Mouse (Mus musculus) liver, embryonic 15.5 days (tissue): ENCODE results near the gene Clta. TPM values are rescaled to one million over a fixed set of nuclear protein-coding genes. Genes with fewer than 3 reads are reported as not detected.

Source experiments
- ATAC-seq: fragments of 200-750 bp; cut with Nextera tagmentation; 2 replicates; pipeline ENCODE4 v1.8.0; 2017; ENCODE audit warnings: moderate number of reproducible peaks, mild to moderate bottlenecking, moderate library complexity; ENCODE audit not compliant: insufficient read depth
- H3K27ac ChIP-seq: fragments of 300-500 bp; sonication (generic); replicated peaks from 2 replicates; pipeline ENCODE4 v1.5.1; 2015; ENCODE audit warnings: mild to moderate bottlenecking, inconsistent platforms
- H3K27me3 ChIP-seq: fragments of 300-500 bp; sonication (generic); 2 replicates; pipeline ENCODE4 v1.6.1; 2015; ENCODE audit warnings: mild to moderate bottlenecking, inconsistent platforms
- H3K36me3 ChIP-seq: fragments of 300-500 bp; sonication (generic); replicated peaks from 2 replicates; pipeline ENCODE4 v1.6.1; 2015; ENCODE audit warnings: moderate library complexity, mild to moderate bottlenecking, inconsistent platforms
- H3K4me1 ChIP-seq: fragments of 300-500 bp; sonication (generic); replicated peaks from 2 replicates; pipeline ENCODE4 v1.6.1; 2015; ENCODE audit warnings: inconsistent platforms
- H3K4me2 ChIP-seq: fragments of 300-500 bp; sonication (generic); 2 replicates; pipeline ENCODE4 v1.6.1; 2015; ENCODE audit warnings: moderate library complexity, mild to moderate bottlenecking, inconsistent platforms
- H3K4me3 ChIP-seq: fragments of 300-500 bp; sonication (generic); replicated peaks from 2 replicates; pipeline ENCODE4 v1.5.1; 2015; ENCODE audit warnings: mild to moderate bottlenecking, inconsistent platforms
- H3K9ac ChIP-seq: fragments of 300-500 bp; sonication (generic); 2 replicates; pipeline ENCODE4 v1.6.1; 2015; ENCODE audit warnings: moderate library complexity, mild to moderate bottlenecking, inconsistent platforms
- H3K9me3 ChIP-seq: fragments of 300-500 bp; sonication (generic); replicated peaks from 2 replicates; pipeline ENCODE4 v1.6.1; 2016; ENCODE audit warnings: inconsistent platforms
- WGBS: fragments of 180-500 bp; shearing (Covaris S2); methylation state at CpG from one replicate; pipeline ENCODE4 v1.1.7; 2015; ENCODE audit warnings: mixed read lengths; ENCODE audit not compliant: insufficient replicate concordance; 5-methylcytosine and 5-hydroxymethylcytosine counted together
- polyA plus RNA-seq: library from polyadenylated mRNA; unstranded; fragments of >200 nt; fragmentation: Nextera tagmentation; extraction: Ambion mirVana; gene quantifications from 2 replicates; pipeline ENCODE4 v1.2.1, GENCODE M21; 2015

Gene Clta
- polyA plus RNA-seq, 1 experiment from 2014 or later = 117 TPM

DNA sequence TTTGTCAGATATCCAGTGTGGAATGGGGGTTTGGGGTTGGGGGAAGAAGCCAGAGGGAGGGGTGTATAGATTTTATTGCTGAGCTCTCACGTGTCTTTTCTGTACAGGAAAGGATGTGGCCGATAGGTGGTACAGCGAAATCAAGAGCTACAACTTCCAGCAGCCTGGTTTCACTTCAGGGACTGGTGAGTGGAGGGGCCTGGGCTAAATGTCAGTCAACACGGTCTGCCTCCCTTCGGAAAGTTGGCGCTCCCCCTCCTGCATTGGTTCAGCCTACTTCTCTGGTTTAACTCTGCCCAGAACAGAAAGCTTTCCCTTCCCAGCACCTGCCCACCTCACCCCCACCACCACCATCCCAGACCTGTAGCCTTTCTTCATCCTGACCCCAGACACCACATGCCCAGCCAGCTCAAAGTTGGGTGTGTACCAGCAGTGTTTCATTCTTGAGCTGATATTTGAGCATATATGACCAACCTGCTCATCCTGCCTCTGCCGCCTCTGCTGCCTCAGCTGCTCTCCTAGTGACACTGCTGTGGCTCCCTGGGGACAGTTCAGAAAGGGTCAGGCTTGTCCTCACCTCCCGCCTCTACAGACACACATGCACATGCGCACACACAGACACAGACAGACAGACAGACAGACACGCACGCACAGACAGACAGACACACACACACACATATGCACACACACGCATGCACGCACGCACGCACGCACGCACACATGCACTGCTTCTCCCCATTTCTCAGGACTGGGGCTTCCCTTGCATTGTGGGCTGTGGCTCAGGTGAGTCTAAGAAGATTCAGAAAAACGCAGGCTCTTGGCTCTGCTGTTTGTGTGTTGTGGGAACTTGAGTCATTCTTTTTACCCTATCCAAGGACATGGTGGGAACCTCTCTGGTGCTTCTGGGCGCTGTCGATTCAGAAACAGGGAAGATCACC is 33.6 kb upstream of the Clta start:
- peaks cover 24% of the 10 kb centered on the region for H3K36me3 ChIP-seq
- ATAC-seq = no peak
- H3K27me3 ChIP-seq = no peaks in the 10 kb centered on the region
- H3K4me1 ChIP-seq = peaks cover 87% of the 10 kb centered on the region
- no peak overlapping the region for H3K27ac ChIP-seq
- no peak overlapping the region for H3K4me2 ChIP-seq
- H3K4me3 ChIP-seq = no peak overlapping the region
- no peaks in the 10 kb centered on the region for H3K9me3 ChIP-seq
- H3K9ac ChIP-seq = no peak overlapping the region
- 83% methylated on average over 20 of the region's 20 CpGs for WGBS

DNA sequence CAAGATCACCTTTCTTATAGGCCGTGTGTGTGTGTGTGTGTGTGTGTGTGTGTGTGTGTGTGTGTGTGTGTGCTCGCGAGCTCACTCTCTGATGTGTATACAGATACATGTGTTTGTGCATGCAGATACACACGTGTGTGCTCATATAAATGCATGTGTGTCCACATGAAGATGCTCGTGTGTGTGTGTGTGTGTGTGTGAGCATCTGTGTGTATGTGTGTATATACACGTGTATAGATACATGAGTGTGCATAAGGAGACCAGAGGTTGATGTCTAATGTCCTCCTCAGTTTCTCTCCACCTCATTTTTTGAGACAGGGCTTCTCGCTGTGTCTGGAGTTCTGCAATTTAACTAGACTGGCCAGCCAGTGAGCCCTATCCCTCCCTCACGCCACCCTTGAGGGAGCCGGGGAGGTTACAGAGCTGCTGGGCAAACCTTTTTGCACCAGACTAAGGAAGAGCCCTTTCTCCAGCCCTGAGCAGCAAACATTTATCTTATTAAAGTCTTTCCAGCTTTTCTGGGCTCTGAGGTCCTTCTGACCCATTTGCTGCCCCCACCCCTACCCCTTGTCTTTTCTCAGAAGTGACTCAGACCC is 32.6 kb upstream of the Clta start:
- Histone ChIP-seq H3K9ac (no peak overlapping the region), H3K4me3 (no peak overlapping the region), H3K36me3 (peaks cover 24% of the 10 kb centered on the region), H3K27ac (peak overlapping the region; percentile 80), H3K4me2 (peak overlapping the region; percentile 36), H3K4me1 (peaks cover 77% of the 10 kb centered on the region), H3K9me3 (no peaks in the 10 kb centered on the region), H3K27me3 (no peaks in the 10 kb centered on the region)
- 0 out of 2 replicates have a peak, but pooled peaks have one; percentile 5 for ATAC-seq
- WGBS = 45% methylated on average over 9 of the region's 9 CpGs

DNA sequence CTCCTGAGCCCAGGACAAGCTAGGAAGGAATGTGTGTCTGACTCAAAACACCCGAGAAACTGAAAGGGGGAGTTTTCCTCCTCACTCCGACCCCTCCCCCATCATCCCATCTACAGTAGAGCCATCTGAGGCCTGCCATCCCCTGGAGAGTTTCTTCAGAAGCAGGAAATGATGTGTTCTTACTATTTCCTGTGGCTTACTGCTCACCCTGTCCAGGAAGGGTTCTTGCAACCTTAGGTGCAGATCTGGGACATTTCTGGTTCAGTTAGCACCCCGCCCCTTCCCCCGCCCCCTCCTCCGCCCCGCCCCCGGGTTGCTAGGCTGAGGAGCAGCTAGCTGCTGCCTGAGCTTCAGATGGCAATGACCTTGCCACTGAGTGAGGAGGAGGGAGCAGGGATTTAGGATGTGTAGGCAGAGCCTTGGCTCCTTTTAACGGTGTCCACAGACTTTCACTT is 32.1 kb upstream of the Clta start:
- WGBS = 1% methylated on average over 8 of the region's 8 CpGs
- Histone ChIP-seq H3K27ac (peak overlapping the region; percentile 80), H3K36me3 (peaks cover 28% of the 10 kb centered on the region), H3K4me1 (peaks cover 72% of the 10 kb centered on the region), H3K9me3 (no peaks in the 10 kb centered on the region), H3K9ac (no peak overlapping the region), H3K4me2 (peak overlapping the region; percentile 36), H3K4me3 (no peak overlapping the region), H3K27me3 (no peaks in the 10 kb centered on the region)
- peak; percentile 63 for ATAC-seq

DNA sequence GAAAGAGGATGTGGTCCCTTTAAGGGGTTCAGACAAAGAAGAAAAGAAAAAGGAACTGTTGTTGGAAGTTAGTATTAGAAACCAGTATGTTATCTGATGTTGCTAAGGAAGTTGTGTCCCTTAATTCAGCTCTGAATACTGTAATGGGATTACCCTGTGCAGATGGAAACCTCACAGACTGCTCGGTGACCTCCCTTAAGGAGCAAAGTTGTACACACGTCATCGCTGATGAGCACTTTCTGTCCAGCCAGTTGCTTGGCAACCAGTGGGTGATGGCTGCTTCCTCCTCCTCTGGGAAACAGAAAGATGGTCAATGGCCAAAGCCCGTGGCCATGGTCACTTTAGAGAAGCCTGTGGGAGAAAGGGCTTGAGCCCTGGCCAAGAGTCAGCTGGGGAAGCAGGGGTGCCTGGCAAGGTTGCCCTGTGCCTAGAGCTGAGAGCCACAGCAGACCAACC is 30.7 kb upstream of the Clta start:
- Histone ChIP-seq H3K9me3 (no peaks in the 10 kb centered on the region), H3K4me3 (no peak overlapping the region), H3K36me3 (peaks cover 33% of the 10 kb centered on the region), H3K9ac (no peak overlapping the region), H3K4me2 (no peak overlapping the region), H3K27me3 (no peaks in the 10 kb centered on the region), H3K27ac (peak overlapping the region; percentile 24; the same call in 1 of the 2 replicates), H3K4me1 (peaks cover 61% of the 10 kb centered on the region)
- no peak for ATAC-seq
- WGBS = 29% methylated on average over 4 of the region's 4 CpGs

DNA sequence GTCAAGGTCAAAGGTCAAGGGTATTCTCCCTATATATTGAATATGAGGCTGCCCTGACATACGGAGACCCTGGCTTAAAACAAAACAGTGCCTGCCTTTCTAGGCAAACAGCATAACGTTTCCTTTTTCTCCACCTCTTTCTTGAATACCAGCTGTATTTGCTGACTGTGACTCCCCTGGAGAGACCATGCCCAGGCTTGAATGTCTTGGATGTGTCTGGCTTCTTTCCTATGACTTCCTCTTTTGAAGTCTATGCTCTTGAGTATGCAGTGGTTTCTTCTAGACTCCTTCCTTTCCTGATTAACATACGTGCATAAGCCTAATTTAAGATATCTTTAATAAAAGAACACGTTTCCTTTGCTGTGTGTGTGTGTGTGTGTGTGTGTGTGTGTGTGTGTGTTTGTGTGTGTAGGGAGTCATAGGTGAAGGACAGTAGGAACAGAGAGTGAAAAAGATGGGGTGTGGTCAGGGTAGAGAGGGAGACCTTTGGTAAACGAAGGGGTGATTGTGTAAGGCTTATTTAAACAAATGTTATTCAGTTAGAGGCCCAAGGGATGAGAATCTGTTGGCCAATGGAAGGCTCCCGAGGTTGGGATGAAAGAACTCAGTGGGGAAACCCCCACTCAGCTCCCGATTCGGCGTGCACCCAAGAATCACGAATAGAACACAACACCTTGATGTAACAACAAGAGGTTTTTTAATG is 29.2 kb upstream of the Clta start:
- Histone ChIP-seq H3K27ac (peak overlapping the region; percentile 30), H3K27me3 (no peaks in the 10 kb centered on the region), H3K4me3 (no peak overlapping the region), H3K36me3 (peaks cover 30% of the 10 kb centered on the region), H3K4me2 (no peak overlapping the region), H3K9me3 (no peaks in the 10 kb centered on the region), H3K4me1 (peaks cover 56% of the 10 kb centered on the region), H3K9ac (no peak overlapping the region)
- WGBS = 45% methylated on average over 10 of the region's 10 CpGs
- peak; percentile 63 for ATAC-seq

DNA sequence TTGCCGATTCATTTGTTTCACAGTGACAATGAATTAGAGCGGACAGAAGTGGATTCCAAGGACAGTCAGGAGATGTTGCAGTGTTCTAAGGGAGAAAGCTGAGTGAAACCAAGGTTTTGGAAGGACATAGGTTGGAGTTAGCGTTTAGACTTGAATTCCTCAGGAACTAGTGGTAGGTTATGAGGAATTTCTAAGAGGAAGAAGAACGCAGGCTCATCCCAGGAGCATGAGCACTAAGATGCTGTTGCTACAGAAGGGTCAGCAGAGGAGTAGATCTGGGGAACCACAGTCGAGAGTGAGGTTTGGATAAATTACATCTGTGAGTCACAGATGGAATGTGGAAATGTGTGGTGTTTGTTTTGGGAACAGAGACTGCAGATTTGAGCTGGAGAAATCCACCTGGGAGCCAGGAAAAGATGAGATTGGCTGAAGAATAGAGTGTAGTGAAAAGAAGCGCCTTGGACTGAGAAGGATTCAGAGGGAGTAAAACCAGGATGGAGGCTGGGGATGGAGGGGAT is 28.0 kb upstream of the Clta start:
- Histone ChIP-seq H3K36me3 (peaks cover 20% of the 10 kb centered on the region), H3K27ac (no peak overlapping the region; the same call in 1 of the 2 replicates), H3K9ac (no peak overlapping the region), H3K4me3 (no peak overlapping the region), H3K4me1 (peaks cover 47% of the 10 kb centered on the region), H3K27me3 (no peaks in the 10 kb centered on the region), H3K9me3 (no peaks in the 10 kb centered on the region), H3K4me2 (no peak overlapping the region)
- no peak for ATAC-seq
- WGBS = 79% methylated on average over 6 of the region's 6 CpGs

DNA sequence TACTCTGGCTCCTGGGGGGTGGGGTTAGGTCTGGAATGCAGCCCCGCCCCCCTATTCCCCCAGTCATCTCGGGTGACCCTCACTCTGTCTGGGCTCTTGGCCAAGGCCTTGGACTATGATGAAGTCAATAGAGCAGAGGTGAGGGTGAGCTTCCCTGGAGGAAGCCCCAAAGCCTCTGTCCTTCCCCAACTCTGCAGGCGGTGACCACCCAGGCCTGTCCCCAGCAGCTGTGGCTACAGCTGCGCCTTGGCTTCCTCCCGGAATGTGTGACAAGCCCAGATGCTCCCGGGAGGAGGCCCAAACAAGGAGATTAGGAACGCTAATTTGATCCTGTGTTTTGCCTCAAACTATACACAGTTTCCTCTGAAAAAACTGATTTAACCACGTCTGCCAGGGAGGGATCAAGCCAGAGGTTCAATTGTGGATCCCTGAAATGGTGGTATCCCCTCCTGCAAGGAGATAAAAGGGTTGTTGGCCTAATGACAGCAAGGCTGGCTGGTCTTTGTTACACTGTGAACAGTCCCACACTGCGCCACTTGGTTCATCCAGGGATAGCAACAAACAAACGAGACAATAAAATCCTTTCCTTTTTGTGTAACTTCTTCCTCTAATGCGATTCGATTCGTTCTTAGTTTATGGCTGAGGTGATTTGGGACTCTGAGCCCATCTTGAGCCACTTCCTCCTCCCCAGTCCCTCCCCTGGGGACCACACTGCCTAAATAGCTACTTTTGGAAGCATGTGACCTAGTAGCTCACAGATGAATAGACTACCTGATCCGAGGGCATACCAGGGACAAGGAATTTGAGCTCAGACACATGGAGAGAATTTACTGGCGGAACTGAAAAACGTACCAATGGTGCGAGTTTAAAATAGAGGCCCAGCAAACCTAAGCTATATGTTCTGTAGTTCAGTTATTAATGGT is 25.5 kb upstream of the Clta start:
- Histone ChIP-seq H3K9me3 (no peaks in the 10 kb centered on the region), H3K9ac (no peak overlapping the region), H3K27ac (peak overlapping the region; percentile 10; the same call in 1 of the 2 replicates), H3K4me3 (no peak overlapping the region), H3K36me3 (peaks cover 16% of the 10 kb centered on the region), H3K4me1 (peaks cover 39% of the 10 kb centered on the region), H3K27me3 (no peaks in the 10 kb centered on the region), H3K4me2 (no peak overlapping the region)
- ATAC-seq = no peak
- WGBS = 58% methylated on average over 17 of the region's 17 CpGs

DNA sequence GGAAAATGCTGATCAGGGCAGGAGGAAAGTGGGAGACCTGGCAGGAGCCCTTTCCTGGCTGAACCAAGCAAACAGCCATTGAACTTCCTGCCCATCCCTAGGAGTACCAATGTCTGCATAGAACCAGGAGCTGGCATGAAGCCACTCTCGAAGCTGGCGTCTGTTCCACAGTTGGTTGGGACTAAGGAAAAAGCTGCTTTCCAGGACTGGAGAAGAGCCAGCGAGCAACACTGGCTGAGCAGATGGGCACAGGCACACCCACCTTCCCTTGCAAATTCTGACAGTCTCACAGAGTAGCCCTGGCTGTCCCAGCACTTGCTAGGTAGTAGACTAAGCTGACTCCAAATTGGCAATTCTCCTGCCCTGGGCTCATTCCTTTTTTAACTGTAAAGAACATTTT is 24.5 kb upstream of the Clta start:
- Histone ChIP-seq H3K27ac (no peak overlapping the region), H3K4me2 (no peak overlapping the region), H3K9ac (no peak overlapping the region), H3K4me3 (no peak overlapping the region), H3K9me3 (no peaks in the 10 kb centered on the region), H3K27me3 (no peaks in the 10 kb centered on the region; the same call in 1 of the 2 replicates), H3K36me3 (peaks cover 10% of the 10 kb centered on the region), H3K4me1 (peaks cover 29% of the 10 kb centered on the region)
- WGBS = 84% methylated on average over 3 of the region's 3 CpGs
- ATAC-seq = no peak

DNA sequence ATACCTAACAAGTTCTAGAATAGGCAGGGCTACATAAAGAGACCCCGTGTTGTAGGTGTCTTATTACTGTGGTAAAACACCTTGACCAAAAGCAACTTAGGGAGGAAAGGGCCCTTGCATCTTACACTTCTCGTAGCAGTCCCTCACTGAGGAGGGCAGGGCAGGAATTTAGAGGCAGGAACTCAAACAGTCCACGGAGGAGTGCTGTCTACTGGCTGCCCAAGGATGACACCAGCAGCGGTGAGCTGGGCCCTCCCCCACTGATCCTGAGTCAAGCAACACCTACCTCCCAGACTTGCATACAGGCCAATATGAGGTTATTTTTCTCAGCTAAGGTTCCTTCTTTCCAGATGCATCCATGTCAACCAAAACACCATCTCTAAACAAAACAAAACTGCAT is 24.0 kb upstream of the Clta start:
- no peaks in the 10 kb centered on the region; the same call in 1 of the 2 replicates for H3K27me3 ChIP-seq
- no peak overlapping the region for H3K9ac ChIP-seq
- no peak for ATAC-seq
- H3K4me3 ChIP-seq = no peak overlapping the region
- 80% methylated on average over 4 of the region's 4 CpGs for WGBS
- H3K36me3 ChIP-seq = peaks cover 9% of the 10 kb centered on the region
- H3K4me2 ChIP-seq = no peak overlapping the region
- no peak overlapping the region for H3K27ac ChIP-seq
- no peaks in the 10 kb centered on the region for H3K9me3 ChIP-seq
- peaks cover 26% of the 10 kb centered on the region for H3K4me1 ChIP-seq

DNA sequence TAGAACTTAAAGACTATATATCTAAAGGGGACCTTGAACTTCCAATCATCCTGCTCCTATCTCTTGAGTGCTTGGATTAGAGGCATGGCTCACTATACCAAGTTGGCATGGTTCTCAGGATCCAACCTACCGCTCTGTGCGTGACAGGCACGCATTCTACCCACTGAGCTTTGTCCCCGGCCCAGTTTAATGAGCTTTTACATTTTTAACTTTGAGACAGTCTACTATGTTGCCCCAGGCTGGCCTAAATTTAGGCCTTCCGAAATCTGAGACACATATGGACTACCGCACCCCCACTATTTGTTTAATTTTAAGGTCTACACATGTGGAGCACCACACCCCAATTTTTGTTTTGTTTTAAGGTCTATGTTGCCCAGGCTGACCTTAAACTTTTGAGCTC is 23.4 kb upstream of the Clta start:
- Histone ChIP-seq H3K4me2 (no peak overlapping the region), H3K36me3 (peaks cover 9% of the 10 kb centered on the region), H3K27ac (no peak overlapping the region), H3K4me3 (no peak overlapping the region), H3K27me3 (no peaks in the 10 kb centered on the region; the same call in 1 of the 2 replicates), H3K9ac (no peak overlapping the region), H3K4me1 (peaks cover 26% of the 10 kb centered on the region), H3K9me3 (no peaks in the 10 kb centered on the region)
- WGBS = 82% methylated on average over 6 of the region's 6 CpGs
- ATAC-seq = no peak
